Mouse (Mus musculus): ENCODE measurements around the gene Fam71d. TPM values are rescaled to one million over a fixed set of nuclear protein-coding genes. Genes with fewer than 3 reads are reported as not detected.

Gene Fam71d
- under 1 TPM in 1 of 2 experiments, not detected in 1; 0.25 TPM for total RNA-seq (2021)
- long read RNA-seq, experiment 1: 0 reads
- long read RNA-seq, experiment 2: 0 reads

GRCm38 (mm10) chr12:78691325-78691724 is at the start of gene Fam71d:
Gene Fam71d (plus strand): TSS chr12:78691535.
- DNase-seq: no peak

GRCm38 (mm10) chr12:78643691-78644090 is 47.6 kb upstream of the Fam71d start:
- intact Hi-C loops (cut with DNase I; ENCODE audit: low total_unique reads): no loop called here
- no peak for DNase-seq

More at GRCm38 (mm10) chr12:78691325-78691724, at the start of gene Fam71d:
- intact Hi-C loops (cut with DNase I; ENCODE audit: low total_unique reads): no loop called here

- intact Hi-C loops (cut with DNase I; ENCODE audit: low total_unique reads): no loop called here
- no peak for DNase-seq
These were observed 46.1 kb upstream of the Fam71d start for GRCm38 (mm10) chr12:78645282-78645681.

- intact Hi-C loops (cut with DNase I; ENCODE audit: low total_unique reads): no loop called here
- DNase-seq: no peak
These were observed 31.5 kb upstream of the Fam71d start for GRCm38 (mm10) chr12:78659718-78660304.

- DNase-seq: no peak
- intact Hi-C loops (cut with DNase I; ENCODE audit: low total_unique reads): no loop called here
These were observed 13.1 kb upstream of the Fam71d start for GRCm38 (mm10) chr12:78678101-78678806.

GRCm38 (mm10) chr12:78678807-78679189 is 12.5 kb upstream of the Fam71d start:
- intact Hi-C loops (cut with DNase I; ENCODE audit: low total_unique reads): no loop called here
- no peak for DNase-seq

- no peak for DNase-seq
- intact Hi-C loops (cut with DNase I; ENCODE audit: low total_unique reads): no loop called here
These were observed 10.3 kb upstream of the Fam71d start for GRCm38 (mm10) chr12:78681048-78681447.

GRCm38 (mm10) chr12:78682279-78682678 is 9.1 kb upstream of the Fam71d start:
- intact Hi-C loops (cut with DNase I; ENCODE audit: low total_unique reads): no loop called here
- no peak for DNase-seq

- DNase-seq: no peak
- intact Hi-C loops (cut with DNase I; ENCODE audit: low total_unique reads): no loop called here
These were observed 5.6 kb upstream of the Fam71d start for GRCm38 (mm10) chr12:78685669-78686215.

- DNase-seq: no peak
- intact Hi-C loops (cut with DNase I; ENCODE audit: low total_unique reads): no loop called here
These were observed 2.5 kb upstream of the Fam71d start for GRCm38 (mm10) chr12:78688876-78689275.

- no peak for DNase-seq
- intact Hi-C loops (cut with DNase I; ENCODE audit: low total_unique reads): no loop called here
These were observed 1.9 kb downstream of the Fam71d start for GRCm38 (mm10) chr12:78693281-78693680.

- no peak for DNase-seq
- intact Hi-C loops (cut with DNase I; ENCODE audit: low total_unique reads): no loop called here
These were observed 26.4 kb downstream of the Fam71d start for GRCm38 (mm10) chr12:78717783-78718182.

GRCm38 (mm10) chr12:78727723-78728122 is 36.4 kb downstream of the Fam71d start:
- intact Hi-C loops (cut with DNase I; ENCODE audit: low total_unique reads): no loop called here
- no peak for DNase-seq

- DNase-seq: no peak
- intact Hi-C loops (cut with DNase I; ENCODE audit: low total_unique reads): no loop called here
These were observed 48.3 kb downstream of the Fam71d start for GRCm38 (mm10) chr12:78739633-78740032.

GRCm38 (mm10) chr12:78740289-78740688 is 49.0 kb downstream of the Fam71d start:
- intact Hi-C loops (cut with DNase I; ENCODE audit: low total_unique reads): no loop called here
- no peak for DNase-seq

GRCm38 (mm10) chr12:78746226-78746625 is 54.9 kb downstream of the Fam71d start:
- intact Hi-C loops (cut with DNase I; ENCODE audit: low total_unique reads): no loop called here
- DNase-seq: no peak

- intact Hi-C loops (cut with DNase I; ENCODE audit: low total_unique reads): no loop called here
- DNase-seq: no peak
These were observed 56.1 kb downstream of the Fam71d start for GRCm38 (mm10) chr12:78747406-78747805.

- intact Hi-C loops (cut with DNase I; ENCODE audit: low total_unique reads): no loop called here
- peak; percentile 4 for DNase-seq
These were observed 56.8 kb downstream of the Fam71d start for GRCm38 (mm10) chr12:78748113-78748512.

GRCm38 (mm10) chr12:78748557-78749377 is 57.4 kb downstream of the Fam71d start, which contains the start of gene Mpp5:
Gene Mpp5 (plus strand): TSS chr12:78748907.
- DNase-seq: peak; percentile 98
- intact Hi-C loops (cut with DNase I; ENCODE audit: low total_unique reads): no loop called here

- intact Hi-C loops (cut with DNase I; ENCODE audit: low total_unique reads): no loop called here
- DNase-seq: peak; percentile 72
These were observed 58.1 kb downstream of the Fam71d start for GRCm38 (mm10) chr12:78749378-78749801.

Data from gastrocnemius, postnatal 14 days (tissue).